Mouse (Mus musculus): ENCODE data around the gene Arrdc4.

- no peak for TF ChIP-seq POLR2A (IDR thresholded peaks at IDR 0.05; ENCODE audit: insufficient read depth, low read length)
- no peak for TF ChIP-seq EP300 (IDR thresholded peaks at IDR 0.05; ENCODE audit: insufficient read depth, low read depth, low read length)
Measured at GRCm38 (mm10) chr7:68771757-68772094, 22.7 kb upstream of the Arrdc4 start.

Data from ES-Bruce4 (cell line).